Mouse (Mus musculus): ENCODE measurements at regions not wholly inside any gene's neighbourhood (a gene's known extent, or its start where the extent isn't known, plus 50 kb on each side); places are given as distances from the start of the nearest gene placed in this dataset.

DNA sequence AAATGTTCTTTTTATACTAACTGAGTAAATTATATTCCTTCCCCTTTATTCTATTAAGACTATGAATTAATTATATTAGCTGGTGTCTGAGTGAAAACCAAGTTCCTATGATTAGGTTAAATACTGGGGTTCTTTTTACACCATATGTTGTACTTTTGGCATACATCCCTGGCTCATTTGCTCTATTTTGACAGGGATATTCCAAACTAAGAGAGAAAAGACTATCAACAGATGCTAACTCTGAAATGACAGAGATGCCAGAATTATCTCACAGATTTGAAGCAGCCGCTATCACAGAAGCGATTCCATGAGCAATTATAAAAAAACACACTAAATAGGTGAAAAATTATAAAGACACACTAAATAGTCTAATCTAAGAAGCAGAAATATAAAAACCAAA lies 119.0 kb upstream of the Irx4 start:
- no peak overlapping the region for H3K27ac ChIP-seq (ENCODE audit: insufficient read depth, low read depth)
- H3K27me3 ChIP-seq (replicated peaks): no peaks in the 10 kb centered on the region
- H3K9ac ChIP-seq (ENCODE audit: insufficient read depth, low read depth): no peak overlapping the region
- in situ Hi-C loops (cut with MboI; ENCODE audit: low pct_ligation_motif_present, low pct_unique_long_range_greater_than_20kb, low sequenced_read_pairs): no loop called here
- DNase-seq (ENCODE audit: extremely low read depth): no peak
- H3K36me3 ChIP-seq (replicated peaks in 1 of 2; ENCODE audit: control insufficient read depth in 1 of 2, insufficient read depth in 1 of 2, low read length in 1 of 2): no peaks in the 10 kb centered on the region
- dilution Hi-C loops (cut with MboI; ENCODE audit: extremely low pct_ligation_motif_present, extremely low pct_unique_long_range_greater_than_20kb, low sequenced_read_pairs): no loop called here
- no peak overlapping the region for H3K4me3 ChIP-seq (replicated peaks in 1 of 3; ENCODE audit: low read depth in 2 of 3, low read length in 2 of 3, poor library complexity in 1 of 3)
- no peaks in the 10 kb centered on the region for H3K4me1 ChIP-seq (ENCODE audit: control insufficient read depth in 1 of 2, insufficient read depth in 2 of 2)
- peaks cover 4% of the 10 kb centered on the region for H3K9me3 ChIP-seq (replicated peaks; ENCODE audit: low read length)
- no peaks in the 10 kb centered on the region for H3K79me2 ChIP-seq (replicated peaks; ENCODE audit: control insufficient read depth, extremely low read depth, insufficient read depth, poor library complexity, severe bottlenecking)
- TF ChIP-seq ZMIZ1 (IDR thresholded peaks at IDR 0.05; ENCODE audit: low read depth, low read length) (no peak), NELFE (IDR thresholded peaks at IDR 0.05; ENCODE audit: low read depth, low read length) (no peak), ZNF384 (IDR thresholded peaks at IDR 0.05; ENCODE audit: low read depth, low read length) (no peak), E2F4 (IDR thresholded peaks at IDR 0.05; ENCODE audit: insufficient replicate concordance, low read depth, low read length) (no peak), MXI1 (IDR thresholded peaks at IDR 0.05; ENCODE audit: low read depth, low read length) (no peak), CHD2 (IDR thresholded peaks at IDR 0.05; ENCODE audit: low read length) (no peak), IRF4 (IDR thresholded peaks at IDR 0.05; ENCODE audit: low read depth, low read length) (no peak), CHD1 (IDR thresholded peaks at IDR 0.05; ENCODE audit: low read depth, low read length) (no peak)
- no peak overlapping the region for H3K4me2 ChIP-seq (ENCODE audit: insufficient read depth, low read depth, poor library complexity, severe bottlenecking)

- H3K9ac ChIP-seq (ENCODE audit: insufficient read depth, low read depth): no peak overlapping the region
- dilution Hi-C loops (cut with MboI; ENCODE audit: extremely low pct_ligation_motif_present, extremely low pct_unique_long_range_greater_than_20kb, low sequenced_read_pairs): no loop called here
- H3K4me2 ChIP-seq (ENCODE audit: insufficient read depth, low read depth, poor library complexity, severe bottlenecking): no peak overlapping the region
- peaks cover 26% of the 10 kb centered on the region for H3K27me3 ChIP-seq (replicated peaks)
- in situ Hi-C loops (cut with MboI; ENCODE audit: low pct_ligation_motif_present, low pct_unique_long_range_greater_than_20kb, low sequenced_read_pairs): no loop called here
- no peaks in the 10 kb centered on the region for H3K9me3 ChIP-seq (replicated peaks; ENCODE audit: low read length)
- H3K36me3 ChIP-seq (replicated peaks in 1 of 2; ENCODE audit: control insufficient read depth in 1 of 2, insufficient read depth in 1 of 2, low read length in 1 of 2): no peaks in the 10 kb centered on the region
- no peaks in the 10 kb centered on the region; a peak in 1 of 4 replicates for H3K4me1 ChIP-seq (ENCODE audit: control insufficient read depth in 1 of 2, insufficient read depth in 2 of 2)
- DNase-seq (ENCODE audit: extremely low read depth): no peak
- no peaks in the 10 kb centered on the region for H3K79me2 ChIP-seq (replicated peaks; ENCODE audit: control insufficient read depth, extremely low read depth, insufficient read depth, poor library complexity, severe bottlenecking)
- TF ChIP-seq NELFE (IDR thresholded peaks at IDR 0.05; ENCODE audit: low read depth, low read length): no peak
- TF ChIP-seq CTCF (conservative IDR thresholded peaks at IDR 0.05 in 1 of 2, IDR thresholded peaks at IDR 0.05 in 1 of 2; ENCODE audit: low read depth in 2 of 2, low read length in 2 of 2): no peak
- TF ChIP-seq SMC3 (IDR thresholded peaks at IDR 0.05; ENCODE audit: low read depth, low read length): no peak
- no peak for TF ChIP-seq TBP (conservative IDR thresholded peaks at IDR 0.05; ENCODE audit: low read depth, low read length)
- TF ChIP-seq RAD21 (IDR thresholded peaks at IDR 0.05; ENCODE audit: low read depth, low read length): no peak
- TF ChIP-seq USF2 (conservative IDR thresholded peaks at IDR 0.05; ENCODE audit: low read depth, low read length): no peak
- TF ChIP-seq JUND (conservative IDR thresholded peaks at IDR 0.05; ENCODE audit: low read depth, low read length): no peak
- TF ChIP-seq KAT2A (IDR thresholded peaks at IDR 0.05; ENCODE audit: insufficient replicate concordance, low read length): no peak
- TF ChIP-seq MEF2A (IDR thresholded peaks at IDR 0.05; ENCODE audit: borderline replicate concordance, low read depth, low read length): no peak
- no peak for TF ChIP-seq MYC (IDR thresholded peaks at IDR 0.05; ENCODE audit: low read depth, low read length)
- TF ChIP-seq RCOR1 (conservative IDR thresholded peaks at IDR 0.05; ENCODE audit: low read depth, low read length): no peak
- H3K27ac ChIP-seq (ENCODE audit: insufficient read depth, low read depth): no peak overlapping the region
- H3K4me3 ChIP-seq (replicated peaks in 1 of 3; ENCODE audit: low read depth in 2 of 3, low read length in 2 of 3, poor library complexity in 1 of 3): no peak overlapping the region
Measured at GRCm38 (mm10) chr13:73158016-73158415, 102.3 kb upstream of the Irx4 start.

All from CH12.LX (cell line).